Mouse (Mus musculus): ENCODE measurements around the gene Xk.

- TF ChIP-seq CTCF (IDR thresholded peaks at IDR 0.05; ENCODE audit: control insufficient read depth, insufficient read depth, insufficient read length) (no peak), MYOD1 (IDR thresholded peaks at IDR 0.05; ENCODE audit: control insufficient read depth, insufficient read length, low read depth) (no peak), USF1 (IDR thresholded peaks at IDR 0.05; ENCODE audit: low read depth) (no peak), MYOG (IDR thresholded peaks at IDR 0.05; ENCODE audit: control insufficient read depth, extremely low read depth, insufficient read length) (no peak)
Observed at GRCm38 (mm10) chrX:9274321-9274720, 1.8 kb downstream of the Xk start.

Data from C2C12 (cell line).